Mouse (Mus musculus) embryonic facial prominence, embryonic 12.5 days (tissue): Measurements from ENCODE around the gene Clec14a. TPM values are rescaled to one million over a fixed set of nuclear protein-coding genes. Genes with fewer than 3 reads are reported as not detected.

Source experiments
- ATAC-seq: fragments of 200-750 bp; cut with Nextera tagmentation; 2 replicates; pipeline ENCODE4 v1.8.0; 2017; ENCODE audit not compliant: insufficient number of reproducible peaks, insufficient read depth, low FRiP score, low TSS enrichment
- H3K27ac ChIP-seq: fragments of 300-500 bp; sonication (generic); 2 replicates; pipeline ENCODE4 v1.5.1; 2016; ENCODE audit warnings: mild to moderate bottlenecking
- H3K27me3 ChIP-seq: fragments of 300-500 bp; sonication (generic); 2 replicates; pipeline ENCODE4 v1.6.1; 2016; ENCODE audit warnings: mild to moderate bottlenecking, moderate library complexity
- H3K36me3 ChIP-seq: fragments of 300-500 bp; sonication (generic); 2 replicates; pipeline ENCODE4 v1.6.1; 2016; ENCODE audit warnings: mild to moderate bottlenecking
- H3K4me1 ChIP-seq: fragments of 300-500 bp; sonication (generic); 2 replicates; pipeline ENCODE4 v1.6.1; 2016
- H3K4me2 ChIP-seq: fragments of 300-500 bp; sonication (generic); replicated peaks from 2 replicates; pipeline ENCODE4 v1.6.1; 2016; ENCODE audit warnings: mild to moderate bottlenecking, moderate library complexity
- H3K4me3 ChIP-seq: fragments of 300-500 bp; sonication (generic); 2 replicates; pipeline ENCODE4 v1.5.1; 2016; ENCODE audit warnings: mild to moderate bottlenecking
- H3K9ac ChIP-seq: fragments of 300-500 bp; sonication (generic); 2 replicates; pipeline ENCODE4 v1.6.1; 2016; ENCODE audit warnings: mild to moderate bottlenecking, moderate library complexity
- H3K9me3 ChIP-seq: fragments of 300-500 bp; sonication (generic); 2 replicates; pipeline ENCODE4 v1.6.1; 2016; ENCODE audit warnings: mild to moderate bottlenecking, moderate library complexity
- WGBS: fragments of 180-500 bp; shearing (Covaris S2); methylation state at CpG from one replicate; pipeline ENCODE4 v1.1.7; 2016; 5-methylcytosine and 5-hydroxymethylcytosine counted together
- polyA plus RNA-seq: library from polyadenylated mRNA; unstranded; fragments of >200 nt; fragmentation: Nextera tagmentation; extraction: Ambion mirVana; gene quantifications from 2 replicates; pipeline ENCODE4 v1.2.1, GENCODE M21; 2016

The Clec14a gene
- polyA plus RNA-seq, 1 experiment from 2014 or later = 7.5 TPM

- WGBS = 82% methylated on average over 5 of the region's 5 CpGs
- Histone ChIP-seq H3K36me3 (no peaks in the 10 kb centered on the region), H3K9ac (no peak overlapping the region), H3K4me1 (no peaks in the 10 kb centered on the region), H3K4me3 (no peak overlapping the region), H3K27me3 (no peaks in the 10 kb centered on the region), H3K4me2 (no peak overlapping the region), H3K27ac (no peak overlapping the region), H3K9me3 (no peaks in the 10 kb centered on the region)
- ATAC-seq = no peak
Observed at GRCm38 (mm10) chr12:58225644-58226043, 43.4 kb downstream of the Clec14a start.

GRCm38 (mm10) chr12:58219078-58219477 lies 50.0 kb downstream of the Clec14a start:
- H3K27me3 ChIP-seq = peaks cover 1% of the 10 kb centered on the region
- no peaks in the 10 kb centered on the region for H3K4me1 ChIP-seq
- no peak for ATAC-seq
- H3K9me3 ChIP-seq = no peaks in the 10 kb centered on the region
- H3K4me3 ChIP-seq = no peak overlapping the region
- 95% methylated on average over 3 of the region's 3 CpGs for WGBS
- H3K27ac ChIP-seq = no peak overlapping the region
- no peaks in the 10 kb centered on the region for H3K36me3 ChIP-seq
- no peak overlapping the region for H3K4me2 ChIP-seq
- H3K9ac ChIP-seq = no peak overlapping the region

- no peak for ATAC-seq
- Histone ChIP-seq H3K36me3 (no peaks in the 10 kb centered on the region), H3K4me3 (no peak overlapping the region), H3K9me3 (no peaks in the 10 kb centered on the region), H3K27me3 (peaks cover 29% of the 10 kb centered on the region), H3K9ac (no peak overlapping the region), H3K27ac (no peak overlapping the region), H3K4me1 (peaks cover 11% of the 10 kb centered on the region), H3K4me2 (no peak overlapping the region)
- 28% methylated on average over 2 of the region's 2 CpGs for WGBS
Observed at GRCm38 (mm10) chr12:58216218-58216617, 52.9 kb downstream of the Clec14a start.

Other genes starting within 250 kb of the Clec14a start
- 2.0 and 2.5 TPM in 2 replicates for gene Sstr1, start 57.5 kb downstream of the Clec14a start, polyA plus RNA-seq